Mouse (Mus musculus) forebrain, embryonic 12.5 days (tissue): ENCODE data around the gene Pemt. TPM values are rescaled to one million over a fixed set of nuclear protein-coding genes. Genes with fewer than 3 reads are reported as not detected.
"Not testable (repeated sequence)": the region's sequence is repeated elsewhere in the genome, so short reads cannot be mapped to it uniquely, and the experiment has no call there.

ENCODE experiments used
- ATAC-seq: fragments of 200-750 bp; cut with Nextera tagmentation; 2 replicates; pipeline ENCODE4 v1.8.0; 2017; ENCODE audit warnings: moderate TSS enrichment; ENCODE audit not compliant: low FRiP score
- H3K27ac ChIP-seq: fragments of 300-500 bp; sonication (generic); 2 replicates; pipeline ENCODE4 v1.5.1; 2016; ENCODE audit warnings: mild to moderate bottlenecking
- H3K27me3 ChIP-seq: fragments of 300-500 bp; sonication (generic); 2 replicates; pipeline ENCODE4 v1.6.1; 2016; ENCODE audit warnings: mild to moderate bottlenecking
- H3K36me3 ChIP-seq: fragments of 300-500 bp; sonication (generic); replicated peaks from 2 replicates; pipeline ENCODE4 v1.6.1; 2016; ENCODE audit warnings: mild to moderate bottlenecking
- H3K4me1 ChIP-seq: fragments of 300-500 bp; sonication (generic); 2 replicates; pipeline ENCODE4 v1.6.1; 2016
- H3K4me2 ChIP-seq: fragments of 300-500 bp; sonication (generic); 2 replicates; pipeline ENCODE4 v1.6.1; 2016; ENCODE audit warnings: mild to moderate bottlenecking, moderate library complexity
- H3K4me3 ChIP-seq: fragments of 300-500 bp; sonication (generic); replicated peaks from 2 replicates; pipeline ENCODE4 v1.5.1; 2016; ENCODE audit warnings: mild to moderate bottlenecking
- H3K9ac ChIP-seq: fragments of 300-500 bp; sonication (generic); 2 replicates; pipeline ENCODE4 v1.6.1; 2016; ENCODE audit warnings: mild to moderate bottlenecking
- H3K9me3 ChIP-seq: fragments of 300-500 bp; sonication (generic); 2 replicates; pipeline ENCODE4 v1.6.1; 2016
- WGBS: fragments of 180-500 bp; shearing (Covaris S2); methylation state at CpG from one replicate; pipeline ENCODE4 v1.1.7; 2016; 5-methylcytosine and 5-hydroxymethylcytosine counted together
- polyA plus RNA-seq: library from polyadenylated mRNA; unstranded; fragments of >200 nt; fragmentation: Nextera tagmentation; extraction: Ambion mirVana; gene quantifications from 2 replicates; pipeline ENCODE4 v1.2.1, GENCODE M21; 2016

Pemt gene
- polyA plus RNA-seq, 1 experiment from 2014 or later, result 5.4 TPM

DNA sequence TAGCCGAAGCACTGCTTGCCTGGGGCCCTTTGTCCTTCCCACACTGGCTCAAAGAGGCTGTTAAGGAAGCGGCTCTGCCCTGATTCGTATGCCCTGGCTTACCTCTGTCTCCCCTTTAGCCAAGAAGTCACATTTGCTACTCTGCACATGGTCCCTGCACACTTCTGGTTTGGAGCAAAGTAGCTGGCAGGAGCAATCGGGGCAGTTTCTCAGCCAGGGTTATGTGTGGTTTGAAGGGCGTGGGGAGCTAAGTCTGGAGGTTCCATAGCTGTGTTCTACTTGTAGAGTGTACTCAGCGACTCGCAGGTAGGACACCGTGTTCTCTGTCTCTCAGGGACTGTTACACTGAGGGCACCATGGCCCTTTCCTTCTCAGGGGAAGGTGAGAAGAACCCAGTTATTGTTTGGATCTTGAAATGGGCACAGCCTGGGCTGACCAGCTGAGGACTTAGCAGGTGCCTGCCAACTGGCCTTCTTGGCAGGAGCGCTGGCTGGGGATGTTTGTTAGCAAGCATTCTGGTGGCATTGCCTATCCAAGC, 84.9 kb downstream of the Pemt start:
- Histone ChIP-seq H3K9ac (no peak overlapping the region), H3K4me3 (no peak overlapping the region), H3K27ac (no peak overlapping the region), H3K27me3 (peaks cover 32% of the 10 kb centered on the region), H3K9me3 (no peaks in the 10 kb centered on the region), H3K4me2 (no peak overlapping the region), H3K36me3 (peaks cover 26% of the 10 kb centered on the region), H3K4me1 (peaks cover 28% of the 10 kb centered on the region)
- ATAC-seq, result no peak
- WGBS, result 92% methylated on average over 9 of the region's 9 CpGs

GRCm38 (mm10) chr11:59960476-59961337, 85.6 kb downstream of the Pemt start:
- Histone ChIP-seq H3K9ac (no peak overlapping the region), H3K9me3 (no peaks in the 10 kb centered on the region), H3K27me3 (peaks cover 32% of the 10 kb centered on the region), H3K4me3 (no peak overlapping the region), H3K36me3 (peaks cover 26% of the 10 kb centered on the region), H3K27ac (no peak overlapping the region), H3K4me1 (peaks cover 23% of the 10 kb centered on the region), H3K4me2 (no peak overlapping the region)
- 84% methylated on average over 20 of the region's 20 CpGs for WGBS
- no peak for ATAC-seq

GRCm38 (mm10) chr11:59959453-59959852, 86.8 kb downstream of the Pemt start:
- Histone ChIP-seq H3K9ac (no peak overlapping the region), H3K4me2 (no peak overlapping the region), H3K27ac (no peak overlapping the region), H3K36me3 (peaks cover 26% of the 10 kb centered on the region), H3K4me3 (no peak overlapping the region), H3K4me1 (peaks cover 13% of the 10 kb centered on the region), H3K9me3 (no peaks in the 10 kb centered on the region), H3K27me3 (peaks cover 27% of the 10 kb centered on the region)
- WGBS, result 80% methylated on average over 4 of the region's 4 CpGs
- no peak for ATAC-seq

GRCm38 (mm10) chr11:59956749-59957148, 89.5 kb downstream of the Pemt start:
- Histone ChIP-seq H3K4me2 (no peak overlapping the region), H3K4me1 (no peaks in the 10 kb centered on the region), H3K4me3 (no peak overlapping the region), H3K9ac (no peak overlapping the region), H3K36me3 (peaks cover 17% of the 10 kb centered on the region), H3K27me3 (peaks cover 3% of the 10 kb centered on the region; the same call in 1 of the 2 replicates), H3K27ac (no peak overlapping the region), H3K9me3 (no peaks in the 10 kb centered on the region)
- no peak for ATAC-seq
- WGBS, result 84% methylated on average over 6 of the region's 6 CpGs

DNA sequence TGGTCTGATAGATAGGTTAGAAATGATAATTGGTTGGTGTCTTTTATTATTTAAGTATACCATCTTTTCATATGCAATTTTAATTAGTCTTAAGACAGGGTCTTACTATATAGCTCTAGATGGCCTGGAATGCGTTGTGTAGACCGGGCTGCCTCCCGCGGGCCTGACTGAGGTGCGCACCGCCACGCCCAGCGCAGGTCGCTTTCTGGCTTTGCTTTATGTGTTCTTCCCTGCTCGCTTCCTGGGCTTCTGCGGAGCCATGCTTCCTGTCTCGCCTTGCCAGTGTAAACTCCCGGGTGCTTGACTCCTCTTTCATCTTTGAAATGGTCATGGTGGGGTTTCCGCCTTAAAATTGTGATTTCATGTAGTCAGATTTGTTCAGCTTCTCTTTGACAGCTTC, 93.4 kb downstream of the Pemt start:
- no peak overlapping the region for H3K4me3 ChIP-seq
- H3K27me3 ChIP-seq, result no peaks in the 10 kb centered on the region
- WGBS, result 88% methylated on average over 14 of the region's 14 CpGs
- H3K4me2 ChIP-seq, result no peak overlapping the region
- peaks cover 11% of the 10 kb centered on the region for H3K4me1 ChIP-seq
- H3K9ac ChIP-seq, result no peak overlapping the region
- H3K27ac ChIP-seq, result no peak overlapping the region
- H3K36me3 ChIP-seq, result peaks cover 4% of the 10 kb centered on the region
- H3K9me3 ChIP-seq, result no peaks in the 10 kb centered on the region
- no peak for ATAC-seq

DNA sequence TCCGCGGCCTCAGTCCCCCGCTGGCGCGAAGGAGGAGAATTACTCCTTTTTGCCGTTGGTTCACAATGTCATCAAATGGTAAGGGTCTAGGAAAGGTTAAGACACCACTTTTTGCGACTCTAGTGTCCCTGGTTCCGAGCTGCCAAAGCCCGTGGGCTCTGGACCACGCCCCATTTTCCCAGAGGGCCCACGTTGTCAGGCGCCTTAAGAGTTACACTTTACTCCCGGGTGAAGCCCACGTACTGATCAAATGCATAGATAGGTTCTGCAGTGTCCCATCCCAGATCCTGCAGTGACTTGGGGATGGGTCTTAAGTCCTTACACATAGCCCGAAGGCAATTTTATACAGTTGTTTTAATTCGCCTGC, 97.9 kb downstream of the Pemt start:
- peak; percentile 59 for ATAC-seq
- 2% methylated on average over 16 of the region's 16 CpGs for WGBS
- H3K27me3 ChIP-seq, result no peaks in the 10 kb centered on the region
- peak overlapping the region; percentile 96 for H3K9ac ChIP-seq
- H3K9me3 ChIP-seq, result no peaks in the 10 kb centered on the region
- H3K4me3 ChIP-seq, result peak overlapping the region; percentile 98
- no peaks in the 10 kb centered on the region; the same call in 1 of the 2 replicates for H3K36me3 ChIP-seq
- H3K4me2 ChIP-seq, result peak overlapping the region; percentile 83
- peak overlapping the region; percentile 86 for H3K27ac ChIP-seq
- peaks cover 19% of the 10 kb centered on the region for H3K4me1 ChIP-seq

GRCm38 (mm10) chr11:59947752-59948400, 98.4 kb downstream of the Pemt start, which contains the start of gene Med9:
TSS of gene Med9 (plus strand) at chr11:59948206.
- no peaks in the 10 kb centered on the region for H3K27me3 ChIP-seq
- peak within 1 kb of the TSS; percentile 83 for H3K4me2 ChIP-seq
- ATAC-seq, result peak; percentile 97
- peak within 1 kb of the TSS; percentile 98 for H3K4me3 ChIP-seq
- no peaks in the 10 kb centered on the region; the same call in 1 of the 2 replicates for H3K36me3 ChIP-seq
- H3K4me1 ChIP-seq, result peaks cover 19% of the 10 kb centered on the region
- under 1% methylated on average over 43 of the region's 43 CpGs for WGBS
- no peaks in the 10 kb centered on the region for H3K9me3 ChIP-seq
- H3K9ac ChIP-seq, result peak within 1 kb of the TSS; percentile 96
- peak within 1 kb of the TSS; percentile 86 for H3K27ac ChIP-seq

DNA sequence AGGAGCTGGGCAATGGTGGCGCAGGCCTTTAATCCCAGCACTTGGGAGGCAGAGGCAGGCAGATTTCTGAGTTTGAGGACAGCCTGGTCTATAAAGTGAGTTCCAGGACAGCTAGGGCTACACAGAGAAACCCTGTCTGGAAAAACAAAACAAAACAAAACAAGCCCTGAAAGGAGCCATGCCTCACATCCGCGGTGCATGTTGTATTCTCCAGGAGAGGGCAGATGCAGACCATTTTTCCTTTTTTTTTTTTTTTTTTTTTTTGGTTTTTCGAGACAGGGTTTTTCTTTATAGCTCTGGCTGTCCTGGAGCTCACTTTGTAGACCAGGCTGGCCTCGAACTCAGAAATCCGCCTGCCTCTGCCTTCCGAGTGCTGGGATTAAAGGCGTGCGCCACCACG, 101.4 kb downstream of the Pemt start:
- not testable (repeated sequence) for H3K27ac ChIP-seq, H3K27me3 ChIP-seq, H3K4me2 ChIP-seq, H3K9me3 ChIP-seq, ATAC-seq, H3K9ac ChIP-seq, H3K4me3 ChIP-seq, H3K36me3 ChIP-seq
- peaks cover 19% of the 10 kb centered on the region for H3K4me1 ChIP-seq
- 88% methylated on average over 9 of the region's 10 CpGs for WGBS

DNA sequence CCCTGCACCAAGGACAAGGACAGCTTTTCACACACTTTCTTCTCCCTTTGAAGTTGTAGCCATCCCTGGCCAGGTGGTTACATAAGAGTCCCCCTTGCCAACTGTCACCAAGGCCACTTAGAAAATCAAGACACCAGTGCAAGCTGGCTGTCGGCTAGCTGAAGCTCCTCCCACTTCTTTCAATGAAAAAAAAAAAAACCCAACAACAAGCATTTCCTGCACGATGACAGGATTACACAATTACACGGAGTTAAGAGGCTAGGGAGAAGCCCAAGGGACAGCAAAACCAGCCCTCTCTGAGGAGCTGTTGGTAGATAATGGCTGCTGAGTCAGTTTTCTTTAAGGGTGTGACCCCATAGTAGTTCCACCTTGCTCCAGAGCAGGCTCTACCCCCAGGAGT, 104.9 kb downstream of the Pemt start:
- no peak overlapping the region for H3K27ac ChIP-seq
- no peak overlapping the region for H3K4me2 ChIP-seq
- H3K27me3 ChIP-seq, result peaks cover 5% of the 10 kb centered on the region; the same call in 1 of the 2 replicates
- H3K9ac ChIP-seq, result no peak overlapping the region
- 25% methylated on average over 3 of the region's 3 CpGs for WGBS
- H3K9me3 ChIP-seq, result no peaks in the 10 kb centered on the region
- H3K4me3 ChIP-seq, result no peak overlapping the region
- ATAC-seq, result no peak
- H3K36me3 ChIP-seq, result no peaks in the 10 kb centered on the region
- no peaks in the 10 kb centered on the region; the same call in 1 of the 2 replicates for H3K4me1 ChIP-seq

DNA sequence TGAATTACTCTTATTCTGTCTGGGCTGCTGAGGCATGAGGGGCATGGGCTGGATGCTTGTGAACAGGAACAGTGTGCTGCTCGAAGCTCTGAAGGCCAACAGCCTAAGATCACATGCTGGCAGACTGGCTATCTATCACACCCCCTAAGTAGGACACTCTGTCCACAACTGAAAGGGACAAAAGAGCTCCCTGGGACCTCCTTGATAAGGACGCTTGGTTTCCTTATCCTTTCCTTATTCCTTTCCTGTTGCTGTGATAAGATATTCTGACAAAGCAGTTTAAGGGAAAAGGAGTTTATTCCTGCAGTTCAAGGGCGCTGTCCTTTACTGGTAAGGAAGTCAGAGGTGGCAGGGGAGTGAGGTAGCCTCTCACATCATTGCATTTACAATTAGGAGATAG, 105.6 kb downstream of the Pemt start:
- Histone ChIP-seq H3K9me3 (no peaks in the 10 kb centered on the region), H3K36me3 (no peaks in the 10 kb centered on the region), H3K4me1 (no peaks in the 10 kb centered on the region; the same call in 1 of the 2 replicates), H3K4me2 (no peak overlapping the region), H3K4me3 (no peak overlapping the region), H3K27ac (no peak overlapping the region), H3K9ac (no peak overlapping the region), H3K27me3 (peaks cover 5% of the 10 kb centered on the region; the same call in 1 of the 2 replicates)
- 71% methylated on average over 3 of the region's 3 CpGs for WGBS
- ATAC-seq, result no peak

GRCm38 (mm10) chr11:59939821-59940220, 106.5 kb downstream of the Pemt start:
- Histone ChIP-seq H3K4me1 (no peaks in the 10 kb centered on the region; the same call in 1 of the 2 replicates), H3K4me2 (no peak overlapping the region), H3K9me3 (no peaks in the 10 kb centered on the region), H3K9ac (no peak overlapping the region), H3K4me3 (no peak overlapping the region), H3K36me3 (no peaks in the 10 kb centered on the region), H3K27me3 (peaks cover 5% of the 10 kb centered on the region; the same call in 1 of the 2 replicates), H3K27ac (no peak overlapping the region)
- WGBS, result 68% methylated on average over 1 of the region's 1 CpGs
- ATAC-seq, result no peak

DNA sequence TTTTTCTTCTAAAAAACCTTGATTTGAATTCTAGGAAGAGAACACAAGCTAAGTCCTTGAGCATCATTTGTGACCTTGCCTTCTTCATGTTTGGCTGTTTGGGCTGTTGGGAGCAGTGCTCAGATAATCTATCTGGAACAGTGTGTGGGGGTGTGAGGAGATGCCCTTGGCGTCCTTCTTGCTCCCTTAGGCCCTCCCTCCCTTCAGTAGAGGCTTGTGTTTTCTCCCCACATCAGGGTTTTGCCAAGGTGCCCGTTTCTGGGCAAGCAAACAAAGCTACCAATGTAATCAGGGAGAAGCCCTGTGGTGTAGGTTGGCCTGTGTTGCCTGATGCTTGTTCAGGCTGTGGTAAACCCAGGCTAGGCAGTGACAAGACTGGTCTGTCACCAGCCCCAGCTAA, 108.7 kb downstream of the Pemt start:
- H3K27me3 ChIP-seq, result peaks cover 4% of the 10 kb centered on the region; the same call in 1 of the 2 replicates
- no peaks in the 10 kb centered on the region for H3K36me3 ChIP-seq
- WGBS, result 35% methylated on average over 2 of the region's 2 CpGs
- no peak for ATAC-seq
- H3K4me3 ChIP-seq, result no peak overlapping the region
- no peak overlapping the region for H3K4me2 ChIP-seq
- H3K27ac ChIP-seq, result no peak overlapping the region
- no peak overlapping the region for H3K9ac ChIP-seq
- H3K4me1 ChIP-seq, result no peaks in the 10 kb centered on the region; the same call in 1 of the 2 replicates
- no peaks in the 10 kb centered on the region for H3K9me3 ChIP-seq
